Mouse (Mus musculus) Patski (cell line): Measurements from ENCODE around the gene Fez1. TPM values are rescaled to one million over a fixed set of nuclear protein-coding genes. Genes with fewer than 3 reads are reported as not detected.
A peak's percentile ranks its signal among the peaks of the same experiment; 100 is the strongest.

ENCODE experiments used
- ATAC-seq: fragments of 100-300 bp; one replicate; pipeline ENCODE4 v1.8.0; 2021
- CTCF ChIA-PET: fragments of 350-600 bp; sonication (Branson Sonifier 250); formaldehyde crosslinking; loops from one replicate; lab custom pipeline; 2022; ENCODE audit warnings: inconsistent platforms; lab: Charles Lee
- POLR2A ChIA-PET: fragments of 350-600 bp; sonication (Branson Sonifier 250); formaldehyde crosslinking; loops from one replicate; lab custom pipeline; 2022; ENCODE audit warnings: antibody characterized with exemption, inconsistent platforms; lab: Charles Lee
- DNase-seq: peaks from one replicate; pipeline ENCODE4 v3.0.0-alpha.2; 2011; ENCODE audit warnings: low read depth, low spot score
- H3K27me3 ChIP-seq: fragments of 371-371 bp; one replicate; pipeline ENCODE4 v1.5.1; 2021
- CTCF ChIP-seq: fragments of 100-300 bp; IDR thresholded peaks from one replicate; pipeline ENCODE4 v1.5.1; 2021
- in situ Hi-C: fragments of 300-500 bp; cut with MboI; formaldehyde crosslinking; loops from 3 replicates; pipeline ENCODE4 v1.11.1; 2018; ENCODE audit warnings: low pct_unique_long_range_greater_than_20kb, mixed read lengths
- polyA plus RNA-seq: library from polyadenylated mRNA; unstranded; gene quantifications from one replicate; pipeline ENCODE4 v1.2.3, GENCODE M21; 2021

Fez1 gene
- polyA plus RNA-seq, 1 experiment from 2014 or later = not detected

- POLR2A ChIA-PET = no interaction called here
- ATAC-seq = no peak
- TF ChIP-seq CTCF = peak; percentile 39
- CTCF ChIA-PET = interaction anchor here (1.1 to 2.8 kb wide), 3 partner anchors 9 to 34 kb away, joined by 3 to 13 read pairs (median 3); no protein-coding TSS in a partner anchor
- in situ Hi-C loops = no loop called here
- H3K27me3 ChIP-seq = peaks cover 5% of the 10 kb centered on the region
- DNase-seq = no peak
These were observed 68.9 kb downstream of the Fez1 start for GRCm38 (mm10) chr9:36890552-36890951.

- POLR2A ChIA-PET = no interaction called here
- no peak for ATAC-seq
- in situ Hi-C loops = no loop called here
- H3K27me3 ChIP-seq = peaks cover 6% of the 10 kb centered on the region
- no peak for DNase-seq
- CTCF ChIA-PET = interaction anchor here (0.9 kb wide), 1 partner anchor 9 kb away, joined by 3 read pairs; no protein-coding TSS in a partner anchor
- no peak for TF ChIP-seq CTCF
These were observed 71.8 kb downstream of the Fez1 start for GRCm38 (mm10) chr9:36893413-36893990.

GRCm38 (mm10) chr9:36894242-36894641 lies 72.6 kb downstream of the Fez1 start:
- no peak for ATAC-seq
- H3K27me3 ChIP-seq = peaks cover 13% of the 10 kb centered on the region
- no peak for DNase-seq
- TF ChIP-seq CTCF = no peak
- ChIA-PET CTCF (interaction anchor here (0.9 kb wide), 1 partner anchor 8 kb away, joined by 3 read pairs; no protein-coding TSS in a partner anchor), POLR2A (no interaction called here)
- in situ Hi-C loops = no loop called here

GRCm38 (mm10) chr9:36895009-36895693 lies 73.5 kb downstream of the Fez1 start:
- peak; percentile 60 for TF ChIP-seq CTCF
- DNase-seq (no peak), ATAC-seq (peak; percentile 55)
- ChIA-PET POLR2A (no interaction called here), CTCF (interaction anchor here (1.0 to 1.3 kb wide), 2 partner anchors 12 to 20 kb away, joined by 3 read pairs; no protein-coding TSS in a partner anchor)
- peaks cover 17% of the 10 kb centered on the region for H3K27me3 ChIP-seq
- in situ Hi-C loops = no loop called here

- ChIA-PET POLR2A (no interaction called here), CTCF (no interaction called here)
- DNase-seq (no peak), ATAC-seq (no peak)
- H3K27me3 ChIP-seq = peaks cover 17% of the 10 kb centered on the region
- in situ Hi-C loops = no loop called here
- no peak for TF ChIP-seq CTCF
These were observed 76.9 kb downstream of the Fez1 start for GRCm38 (mm10) chr9:36898560-36898959.

- ATAC-seq = no peak
- CTCF ChIA-PET = interaction anchor here (1.0 kb wide), 1 partner anchor 10 kb away, joined by 3 read pairs; no protein-coding TSS in a partner anchor
- in situ Hi-C loops = no loop called here
- peaks cover 22% of the 10 kb centered on the region for H3K27me3 ChIP-seq
- POLR2A ChIA-PET = no interaction called here
- no peak for TF ChIP-seq CTCF
- DNase-seq = no peak
These were observed 78.8 kb downstream of the Fez1 start for GRCm38 (mm10) chr9:36900464-36900863.

- no peak for ATAC-seq
- in situ Hi-C loops = no loop called here
- CTCF ChIA-PET = no interaction called here
- POLR2A ChIA-PET = no interaction called here
- H3K27me3 ChIP-seq = peaks cover 16% of the 10 kb centered on the region
- no peak for DNase-seq
- TF ChIP-seq CTCF = no peak
These were observed 83.8 kb downstream of the Fez1 start for GRCm38 (mm10) chr9:36905452-36905851.

- DNase-seq (no peak), ATAC-seq (peak; percentile 74)
- H3K27me3 ChIP-seq = peaks cover 26% of the 10 kb centered on the region
- in situ Hi-C loops = no loop called here
- POLR2A ChIA-PET = no interaction called here
- TF ChIP-seq CTCF = peak; percentile 90
- CTCF ChIA-PET = interaction anchor here (0.6 to 1.3 kb wide), 5 partner anchors 15 to 413 kb away, joined by 3 to 4 read pairs (median 3); no protein-coding TSS in a partner anchor
These were observed 94.7 kb downstream of the Fez1 start for GRCm38 (mm10) chr9:36916362-36916761.

GRCm38 (mm10) chr9:36916915-36917314 lies 95.3 kb downstream of the Fez1 start:
- in situ Hi-C loops = no loop called here
- H3K27me3 ChIP-seq = peaks cover 28% of the 10 kb centered on the region
- no peak for TF ChIP-seq CTCF
- ATAC-seq = no peak
- ChIA-PET CTCF (interaction anchor here (0.7 to 1.3 kb wide), 4 partner anchors 14 to 412 kb away, joined by 3 to 4 read pairs (median 4); no protein-coding TSS in a partner anchor), POLR2A (no interaction called here)
- no peak for DNase-seq

- no peak for DNase-seq
- in situ Hi-C loops = no loop called here
- no peak for TF ChIP-seq CTCF
- POLR2A ChIA-PET = no interaction called here
- CTCF ChIA-PET = no interaction called here
- H3K27me3 ChIP-seq = peaks cover 40% of the 10 kb centered on the region
- no peak for ATAC-seq
These were observed 96.9 kb downstream of the Fez1 start for GRCm38 (mm10) chr9:36918582-36918981.

GRCm38 (mm10) chr9:36919472-36919871 lies 97.8 kb downstream of the Fez1 start:
- POLR2A ChIA-PET = no interaction called here
- peaks cover 48% of the 10 kb centered on the region for H3K27me3 ChIP-seq
- DNase-seq = no peak
- no peak for ATAC-seq
- in situ Hi-C loops = no loop called here
- no peak for TF ChIP-seq CTCF
- CTCF ChIA-PET = interaction anchor here (1.1 kb wide), 1 partner anchor 13 kb away, joined by 3 read pairs; no protein-coding TSS in a partner anchor
